Mouse (Mus musculus) stomach, embryonic 15.5 days (tissue): ENCODE measurements around the gene Ppp2r5b. TPM values are rescaled to one million over a fixed set of nuclear protein-coding genes. Genes with fewer than 3 reads are reported as not detected.

Experiments used
- ATAC-seq: fragments of 200-750 bp; cut with Nextera tagmentation; 2 replicates; pipeline ENCODE4 v1.8.0; 2017; ENCODE audit warnings: low read depth, moderate number of reproducible peaks, moderate TSS enrichment; ENCODE audit not compliant: insufficient read depth, low FRiP score
- H3K27ac ChIP-seq: fragments of 300-500 bp; sonication (generic); 2 replicates; pipeline ENCODE4 v1.5.1; 2015; ENCODE audit warnings: mild to moderate bottlenecking, inconsistent platforms
- H3K27me3 ChIP-seq: fragments of 300-500 bp; sonication (generic); replicated peaks from 2 replicates; pipeline ENCODE4 v1.6.1; 2015; ENCODE audit warnings: inconsistent platforms
- H3K36me3 ChIP-seq: fragments of 300-500 bp; sonication (generic); 2 replicates; pipeline ENCODE4 v1.6.1; 2015; ENCODE audit warnings: inconsistent platforms
- H3K4me1 ChIP-seq: fragments of 300-500 bp; sonication (generic); 2 replicates; pipeline ENCODE4 v1.6.1; 2015; ENCODE audit warnings: inconsistent platforms
- H3K4me2 ChIP-seq: fragments of 300-500 bp; sonication (generic); 2 replicates; pipeline ENCODE4 v1.6.1; 2015; ENCODE audit warnings: mild to moderate bottlenecking, inconsistent platforms
- H3K4me3 ChIP-seq: fragments of 300-500 bp; sonication (generic); replicated peaks from 2 replicates; pipeline ENCODE4 v1.5.1; 2015; ENCODE audit warnings: inconsistent platforms
- H3K9ac ChIP-seq: fragments of 300-500 bp; sonication (generic); 2 replicates; pipeline ENCODE4 v1.6.1; 2015; ENCODE audit warnings: inconsistent platforms
- H3K9me3 ChIP-seq: fragments of 300-500 bp; sonication (generic); 2 replicates; pipeline ENCODE4 v1.6.1; 2016; ENCODE audit warnings: inconsistent platforms
- WGBS: fragments of 180-500 bp; shearing (Covaris S2); methylation state at CpG from one replicate; pipeline ENCODE4 v1.1.7; 2015; 5-methylcytosine and 5-hydroxymethylcytosine counted together
- polyA plus RNA-seq: library from polyadenylated mRNA; unstranded; fragments of >200 nt; fragmentation: Nextera tagmentation; extraction: Ambion mirVana; gene quantifications from 2 replicates; pipeline ENCODE4 v1.2.1, GENCODE M21; 2015

Ppp2r5b gene
- polyA plus RNA-seq, 1 experiment from 2014 or later, result 20.5 TPM

- Histone ChIP-seq H3K4me3 (no peak overlapping the region), H3K36me3 (peaks cover 23% of the 10 kb centered on the region), H3K4me2 (no peak overlapping the region), H3K9me3 (no peaks in the 10 kb centered on the region), H3K9ac (no peak overlapping the region), H3K27me3 (no peaks in the 10 kb centered on the region), H3K4me1 (peaks cover 12% of the 10 kb centered on the region), H3K27ac (no peak overlapping the region)
- no peak for ATAC-seq
- 88% methylated on average over 4 of the region's 4 CpGs for WGBS
Measured at GRCm38 (mm10) chr19:6230411-6230810, 5.3 kb downstream of the Ppp2r5b start.

- H3K4me1 ChIP-seq, result no peaks in the 10 kb centered on the region
- no peaks in the 10 kb centered on the region for H3K27me3 ChIP-seq
- no peak overlapping the region for H3K27ac ChIP-seq
- H3K4me3 ChIP-seq, result no peak overlapping the region
- peaks cover 20% of the 10 kb centered on the region for H3K36me3 ChIP-seq
- ATAC-seq, result no peak
- H3K9me3 ChIP-seq, result no peaks in the 10 kb centered on the region
- H3K9ac ChIP-seq, result no peak overlapping the region
- no peak overlapping the region for H3K4me2 ChIP-seq
- 88% methylated on average over 4 of the region's 4 CpGs for WGBS
Measured at GRCm38 (mm10) chr19:6227864-6228263, 7.8 kb downstream of the Ppp2r5b start.

GRCm38 (mm10) chr19:6226763-6227162 lies 8.9 kb downstream of the Ppp2r5b start:
- Histone ChIP-seq H3K9me3 (no peaks in the 10 kb centered on the region), H3K36me3 (peaks cover 20% of the 10 kb centered on the region), H3K4me1 (no peaks in the 10 kb centered on the region), H3K27ac (no peak overlapping the region), H3K4me3 (no peak overlapping the region), H3K27me3 (no peaks in the 10 kb centered on the region), H3K9ac (no peak overlapping the region), H3K4me2 (no peak overlapping the region)
- no peak for ATAC-seq
- WGBS, result 86% methylated on average over 14 of the region's 14 CpGs

GRCm38 (mm10) chr19:6226135-6226534 lies 9.5 kb downstream of the Ppp2r5b start, which contains the start of gene Gpha2:
Gene Gpha2, plus strand, starts transcription at chr19:6226380.
- no peaks in the 10 kb centered on the region for H3K4me1 ChIP-seq
- H3K4me3 ChIP-seq, result no peak within 1 kb of the TSS
- no peak within 1 kb of the TSS for H3K9ac ChIP-seq
- H3K27me3 ChIP-seq, result no peaks in the 10 kb centered on the region
- H3K4me2 ChIP-seq, result no peak within 1 kb of the TSS
- peak; percentile 24; the same call in 1 of the 2 replicates for ATAC-seq
- 15% methylated on average over 2 of the region's 2 CpGs for WGBS
- H3K36me3 ChIP-seq, result peaks cover 20% of the 10 kb centered on the region
- H3K9me3 ChIP-seq, result no peaks in the 10 kb centered on the region
- no peak within 1 kb of the TSS for H3K27ac ChIP-seq

GRCm38 (mm10) chr19:6218606-6219005 lies 17.1 kb downstream of the Ppp2r5b start:
- no peak for ATAC-seq
- Histone ChIP-seq H3K4me3 (no peak overlapping the region), H3K27me3 (no peaks in the 10 kb centered on the region), H3K4me1 (no peaks in the 10 kb centered on the region), H3K27ac (no peak overlapping the region), H3K4me2 (no peak overlapping the region), H3K9me3 (no peaks in the 10 kb centered on the region), H3K9ac (no peak overlapping the region), H3K36me3 (no peaks in the 10 kb centered on the region)
- 65% methylated on average over 6 of the region's 6 CpGs for WGBS

- WGBS, result 49% methylated on average over 6 of the region's 6 CpGs
- no peaks in the 10 kb centered on the region for H3K9me3 ChIP-seq
Measured at GRCm38 (mm10) chr19:6216046-6216705, 19.5 kb downstream of the Ppp2r5b start.

GRCm38 (mm10) chr19:6206716-6207115 lies 29.0 kb downstream of the Ppp2r5b start:
- Histone ChIP-seq H3K4me3 (no peak overlapping the region), H3K9me3 (no peaks in the 10 kb centered on the region), H3K27me3 (no peaks in the 10 kb centered on the region), H3K4me1 (no peaks in the 10 kb centered on the region), H3K9ac (no peak overlapping the region), H3K4me2 (no peak overlapping the region), H3K27ac (no peak overlapping the region), H3K36me3 (no peaks in the 10 kb centered on the region)
- no peak for ATAC-seq
- WGBS, result 69% methylated on average over 5 of the region's 5 CpGs

More at GRCm38 (mm10) chr19:6216046-6216705, 19.5 kb downstream of the Ppp2r5b start:
- no peaks in the 10 kb centered on the region for H3K36me3 ChIP-seq
- no peak overlapping the region for H3K4me2 ChIP-seq
- no peak overlapping the region for H3K4me3 ChIP-seq
- ATAC-seq, result no peak
- H3K27ac ChIP-seq, result no peak overlapping the region
- no peaks in the 10 kb centered on the region for H3K4me1 ChIP-seq
- H3K9ac ChIP-seq, result no peak overlapping the region
- no peaks in the 10 kb centered on the region for H3K27me3 ChIP-seq

- WGBS, result 81% methylated on average over 2 of the region's 2 CpGs
- no peak for ATAC-seq
- no peak overlapping the region for H3K4me2 ChIP-seq
- no peaks in the 10 kb centered on the region for H3K4me1 ChIP-seq
- no peak overlapping the region for H3K4me3 ChIP-seq
- no peaks in the 10 kb centered on the region for H3K36me3 ChIP-seq
- H3K27me3 ChIP-seq, result no peaks in the 10 kb centered on the region
- no peaks in the 10 kb centered on the region for H3K9me3 ChIP-seq
- H3K27ac ChIP-seq, result no peak overlapping the region
- no peak overlapping the region for H3K9ac ChIP-seq
Measured at GRCm38 (mm10) chr19:6204265-6204664, 31.4 kb downstream of the Ppp2r5b start.

GRCm38 (mm10) chr19:6184131-6184530 lies 51.5 kb downstream of the Ppp2r5b start, which contains the start of gene Majin:
Gene Majin, plus strand, starts transcription at chr19:6184388.
- 82% methylated on average over 23 of the region's 23 CpGs for WGBS
- no peaks in the 10 kb centered on the region for H3K27me3 ChIP-seq
- no peak within 1 kb of the TSS for H3K4me3 ChIP-seq

GRCm38 (mm10) chr19:6182534-6182933 lies 53.1 kb downstream of the Ppp2r5b start:
- Histone ChIP-seq H3K27me3 (no peaks in the 10 kb centered on the region), H3K36me3 (no peaks in the 10 kb centered on the region), H3K9ac (no peak overlapping the region), H3K4me2 (no peak overlapping the region), H3K27ac (no peak overlapping the region), H3K9me3 (no peaks in the 10 kb centered on the region), H3K4me3 (no peak overlapping the region), H3K4me1 (no peaks in the 10 kb centered on the region)
- peak; percentile 60; the same call in 1 of the 2 replicates for ATAC-seq
- WGBS, result 17% methylated on average over 3 of the region's 3 CpGs

More at GRCm38 (mm10) chr19:6184131-6184530, 51.5 kb downstream of the Ppp2r5b start, which contains the start of gene Majin:
- no peak for ATAC-seq
- no peak within 1 kb of the TSS for H3K27ac ChIP-seq
- H3K4me1 ChIP-seq, result no peaks in the 10 kb centered on the region
- H3K36me3 ChIP-seq, result no peaks in the 10 kb centered on the region
- no peaks in the 10 kb centered on the region for H3K9me3 ChIP-seq
- H3K9ac ChIP-seq, result no peak within 1 kb of the TSS
- H3K4me2 ChIP-seq, result no peak within 1 kb of the TSS

GRCm38 (mm10) chr19:6181629-6182028 lies 54.0 kb downstream of the Ppp2r5b start:
- Histone ChIP-seq H3K4me3 (no peak overlapping the region), H3K4me2 (no peak overlapping the region), H3K9ac (no peak overlapping the region), H3K9me3 (no peaks in the 10 kb centered on the region), H3K4me1 (no peaks in the 10 kb centered on the region), H3K36me3 (no peaks in the 10 kb centered on the region), H3K27me3 (no peaks in the 10 kb centered on the region), H3K27ac (no peak overlapping the region)
- ATAC-seq, result no peak
- 10% methylated on average over 5 of the region's 5 CpGs for WGBS

GRCm38 (mm10) chr19:6178775-6179174 lies 56.9 kb downstream of the Ppp2r5b start:
- H3K4me3 ChIP-seq, result no peak overlapping the region
- H3K9ac ChIP-seq, result no peak overlapping the region
- H3K36me3 ChIP-seq, result no peaks in the 10 kb centered on the region
- H3K4me2 ChIP-seq, result no peak overlapping the region
- H3K27me3 ChIP-seq, result no peaks in the 10 kb centered on the region
- H3K4me1 ChIP-seq, result no peaks in the 10 kb centered on the region
- ATAC-seq, result no peak
- H3K9me3 ChIP-seq, result no peaks in the 10 kb centered on the region
- no peak overlapping the region for H3K27ac ChIP-seq
- WGBS, result 83% methylated on average over 6 of the region's 6 CpGs
